Mouse (Mus musculus) stomach, postnatal 0 days (tissue): ENCODE measurements around the gene Rnf187. TPM values are rescaled to one million over a fixed set of nuclear protein-coding genes. Genes with fewer than 3 reads are reported as not detected.

ENCODE experiments used
- ATAC-seq: fragments of 200-750 bp; cut with Nextera tagmentation; 2 replicates; pipeline ENCODE4 v1.8.0; 2017; ENCODE audit not compliant: low FRiP score, low TSS enrichment
- DNase-seq: peaks from one replicate; pipeline ENCODE4 v3.0.0-alpha.2; 2016; ENCODE audit warnings: low spot score
- H3K27ac ChIP-seq: fragments of 300-500 bp; sonication (generic); replicated peaks from 2 replicates; pipeline ENCODE4 v1.5.1; 2014; ENCODE audit warnings: mild to moderate bottlenecking, control low read depth
- H3K27me3 ChIP-seq: fragments of 300-500 bp; sonication (generic); 2 replicates; pipeline ENCODE4 v1.6.1; 2014; ENCODE audit warnings: low read length; ENCODE audit not compliant: control insufficient read depth, insufficient read depth
- H3K36me3 ChIP-seq: fragments of 300-500 bp; sonication (generic); 2 replicates; pipeline ENCODE4 v1.6.1; 2014; ENCODE audit warnings: low read length, mixed read lengths; ENCODE audit not compliant: control insufficient read depth, insufficient read depth
- H3K4me1 ChIP-seq: fragments of 300-500 bp; sonication (generic); replicated peaks from 2 replicates; pipeline ENCODE4 v1.6.1; 2014; ENCODE audit warnings: antibody characterized with exemption; ENCODE audit not compliant: control insufficient read depth, insufficient read depth
- H3K4me2 ChIP-seq: fragments of 300-500 bp; sonication (generic); replicated peaks from 2 replicates; pipeline ENCODE4 v1.6.1; 2014; ENCODE audit warnings: low read depth, mild to moderate bottlenecking, control low read depth, moderate library complexity
- H3K4me3 ChIP-seq: fragments of 300-500 bp; sonication (generic); 2 replicates; pipeline ENCODE4 v1.5.1; 2014; ENCODE audit warnings: low read depth, low read length, control low read depth
- H3K9ac ChIP-seq: fragments of 300-500 bp; sonication (generic); 2 replicates; pipeline ENCODE4 v1.6.1; 2014; ENCODE audit warnings: mild to moderate bottlenecking, low read length, control low read depth, mixed read lengths
- H3K9me3 ChIP-seq: fragments of 300-500 bp; sonication (generic); 2 replicates; pipeline ENCODE4 v1.6.1; 2016; ENCODE audit warnings: low read length; ENCODE audit not compliant: control insufficient read depth
- CTCF ChIP-seq: IDR thresholded peaks from 2 replicates; pipeline ENCODE4 v1.5.1; 2016; ENCODE audit warnings: antibody characterized with exemption, low read depth, mild to moderate bottlenecking, moderate library complexity
- EP300 ChIP-seq: optimal IDR thresholded peaks from 2 replicates; pipeline ENCODE3; 2016; ENCODE audit warnings: antibody characterized with exemption
- WGBS: fragments of 180-500 bp; shearing (Covaris S2); extraction: QIAGEN DNeasy Blood & Tissue Kit; methylation state at CpG from one replicate; pipeline ENCODE4 v1.1.7; 2014; 5-methylcytosine and 5-hydroxymethylcytosine counted together
- polyA plus RNA-seq: library from polyadenylated mRNA; unstranded; fragments of >200 nt; fragmentation: Nextera tagmentation; extraction: Ambion mirVana; gene quantifications from 2 replicates; pipeline ENCODE4 v1.2.1, GENCODE M21; 2015

The Rnf187 gene
- polyA plus RNA-seq: 136 and 140 TPM in 2 replicates

GRCm38 (mm10) chr11:58938322-58939087 is at the start of gene Rnf187:
Gene Rnf187, minus strand, starts transcription at chr11:58938916.
- ATAC-seq: peak; percentile 98
- WGBS: under 1% methylated on average over 82 of the region's 95 CpGs

GRCm38 (mm10) chr11:58985299-58985917 is 46.7 kb upstream of the Rnf187 start:
- H3K4me2 ChIP-seq: no peak overlapping the region
- DNase-seq (no peak), ATAC-seq (peak; percentile 61; the same call in 1 of the 2 replicates)
- no peaks in the 10 kb centered on the region for H3K4me1 ChIP-seq
- no peak for TF ChIP-seq EP300
- H3K27me3 ChIP-seq: no peaks in the 10 kb centered on the region
- H3K4me3 ChIP-seq: no peak overlapping the region
- H3K9me3 ChIP-seq: no peaks in the 10 kb centered on the region
- H3K27ac ChIP-seq: no peak overlapping the region
- H3K9ac ChIP-seq: no peak overlapping the region
- H3K36me3 ChIP-seq: peaks cover 15% of the 10 kb centered on the region; the same call in 1 of the 2 replicates
- WGBS: 77% methylated on average over 3 of the region's 3 CpGs

More at GRCm38 (mm10) chr11:58938322-58939087, at the start of gene Rnf187:
- peak; percentile 94 for DNase-seq
- Histone ChIP-seq H3K9me3 (no peaks in the 10 kb centered on the region), H3K4me1 (0 out of 2 replicates have a peak, but pooled peaks cover 4% of the 10 kb centered on the region), H3K27ac (peak within 1 kb of the TSS; percentile 96), H3K27me3 (no peaks in the 10 kb centered on the region), H3K36me3 (peaks cover 10% of the 10 kb centered on the region), H3K4me2 (peak within 1 kb of the TSS; percentile 97), H3K4me3 (peak within 1 kb of the TSS; percentile 93), H3K9ac (peak within 1 kb of the TSS; percentile 94)
- TF ChIP-seq EP300 (peak; percentile 97), CTCF (peak; percentile 24; the same call in 1 of the 2 replicates)

- Histone ChIP-seq H3K27me3 (no peaks in the 10 kb centered on the region), H3K4me2 (no peak overlapping the region), H3K27ac (no peak overlapping the region), H3K36me3 (peaks cover 15% of the 10 kb centered on the region; the same call in 1 of the 2 replicates), H3K4me1 (no peaks in the 10 kb centered on the region; the same call in 1 of the 2 replicates), H3K9ac (no peak overlapping the region), H3K9me3 (no peaks in the 10 kb centered on the region), H3K4me3 (no peak overlapping the region)
- no peak for ATAC-seq
- no peak for DNase-seq
- WGBS: 97% methylated on average over 7 of the region's 7 CpGs
- TF ChIP-seq CTCF (no peak), EP300 (no peak)
Observed at GRCm38 (mm10) chr11:58984657-58985056, 45.9 kb upstream of the Rnf187 start.

GRCm38 (mm10) chr11:58983691-58984341 is 45.1 kb upstream of the Rnf187 start:
- peaks cover 15% of the 10 kb centered on the region; the same call in 1 of the 2 replicates for H3K36me3 ChIP-seq
- H3K4me2 ChIP-seq: no peak overlapping the region
- no peak overlapping the region for H3K4me3 ChIP-seq
- H3K9ac ChIP-seq: no peak overlapping the region
- WGBS: 86% methylated on average over 6 of the region's 6 CpGs
- H3K27me3 ChIP-seq: no peaks in the 10 kb centered on the region
- no peak overlapping the region for H3K27ac ChIP-seq
- ATAC-seq: no peak
- H3K4me1 ChIP-seq: peaks cover 2% of the 10 kb centered on the region; the same call in 1 of the 2 replicates
- no peak for TF ChIP-seq EP300
- TF ChIP-seq CTCF: no peak
- H3K9me3 ChIP-seq: no peaks in the 10 kb centered on the region
- no peak for DNase-seq

- Histone ChIP-seq H3K36me3 (peaks cover 13% of the 10 kb centered on the region; the same call in 1 of the 2 replicates), H3K4me2 (no peak overlapping the region), H3K4me1 (peaks cover 2% of the 10 kb centered on the region; the same call in 1 of the 2 replicates), H3K9ac (no peak overlapping the region), H3K9me3 (no peaks in the 10 kb centered on the region), H3K27me3 (no peaks in the 10 kb centered on the region), H3K4me3 (no peak overlapping the region), H3K27ac (no peak overlapping the region)
- WGBS: 89% methylated on average over 18 of the region's 18 CpGs
- DNase-seq: no peak
- ATAC-seq: no peak
- TF ChIP-seq CTCF: no peak
- TF ChIP-seq EP300: no peak
Observed at GRCm38 (mm10) chr11:58982471-58983097, 43.9 kb upstream of the Rnf187 start.
